Mouse (Mus musculus): Measurements from ENCODE around the gene Tcn2.
A peak's percentile ranks its signal among the peaks of the same experiment; 100 is the strongest.
"Not testable (repeated sequence)": the region's sequence is repeated elsewhere in the genome, so short reads cannot be mapped to it uniquely, and the experiment has no call there.

The Tcn2 gene

DNA sequence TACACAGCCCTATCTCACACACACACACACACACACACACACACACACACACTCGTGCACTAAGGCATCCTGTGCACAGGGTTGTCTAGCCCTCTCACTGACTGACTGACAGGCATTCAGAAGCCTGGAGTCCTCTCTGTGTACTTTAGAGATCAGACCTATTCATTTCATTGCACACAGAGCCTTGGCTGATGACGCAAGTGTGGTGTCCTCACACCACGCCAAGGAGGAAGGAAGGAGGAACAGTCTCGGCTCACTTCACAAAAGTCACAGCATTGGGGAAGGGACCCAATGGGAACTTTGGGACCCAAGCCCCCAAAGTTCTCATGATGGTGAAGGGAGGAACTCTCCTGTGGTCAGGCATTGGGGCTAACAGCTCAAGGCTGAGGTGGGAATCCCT lies 1.9 kb downstream of the Tcn2 start:
- no peak for DNase-seq (ENCODE audit: low spot score in 2 of 2)

GRCm38 (mm10) chr11:3925916-3926315 lies 6.0 kb downstream of the Tcn2 start:
- no peak for DNase-seq (ENCODE audit: low spot score in 2 of 2)

- DNase-seq (ENCODE audit: low spot score in 2 of 2): no peak
Observed at GRCm38 (mm10) chr11:3922731-3923130, 9.2 kb downstream of the Tcn2 start.

- DNase-seq (ENCODE audit: low spot score in 2 of 2): no peak
Observed at GRCm38 (mm10) chr11:3922115-3922514, 9.8 kb downstream of the Tcn2 start.

DNA sequence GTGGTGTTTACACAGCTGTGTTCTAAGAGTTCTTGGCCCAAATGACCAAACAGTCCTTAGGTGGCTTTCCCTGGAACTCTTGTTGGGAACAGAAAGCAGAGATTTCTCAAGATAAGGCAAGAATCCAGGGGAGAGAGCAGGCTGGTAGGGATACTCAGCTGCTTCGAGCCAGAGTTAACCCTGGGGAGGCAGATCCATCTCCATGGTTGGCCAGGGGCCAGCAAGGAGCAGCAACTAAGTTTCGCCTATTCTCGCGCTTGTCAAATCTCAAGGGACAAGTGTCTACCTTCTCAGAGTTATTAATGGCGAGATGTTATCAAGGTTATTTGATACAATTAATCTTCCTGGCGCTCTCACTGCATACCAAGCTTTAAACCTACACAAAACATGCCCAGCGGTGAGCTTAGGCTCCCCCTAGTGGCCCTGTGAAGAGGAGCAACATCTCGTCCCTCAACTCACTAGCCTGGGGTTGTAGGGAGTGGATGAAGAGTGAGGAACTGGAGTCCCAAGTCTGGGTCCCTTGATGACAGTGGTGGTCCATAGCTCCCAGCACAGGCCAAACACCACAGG lies 10.6 kb downstream of the Tcn2 start:
- peak in 1 of 2 experiments; percentile 71 for DNase-seq (ENCODE audit: low spot score in 2 of 2)

DNA sequence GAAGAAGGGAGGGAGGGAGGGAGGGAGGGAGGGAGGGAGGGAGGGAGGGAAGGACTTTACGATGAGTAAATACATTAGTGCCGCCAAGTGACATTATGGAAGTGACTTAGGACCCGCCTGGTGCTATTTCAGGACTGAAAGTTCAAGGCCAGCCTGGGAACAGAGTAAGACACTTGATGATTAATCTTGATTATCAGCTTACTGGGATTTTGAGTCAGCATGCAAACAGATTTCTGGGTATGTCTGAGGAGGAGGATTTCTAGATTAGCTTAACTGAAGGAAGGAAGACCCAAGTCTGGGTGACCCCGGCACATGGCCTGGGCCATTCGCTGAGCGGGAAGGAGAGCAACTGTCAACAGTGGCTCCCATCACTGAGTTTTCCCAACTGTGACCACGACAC lies 11.5 kb downstream of the Tcn2 start:
- no peak for DNase-seq (ENCODE audit: low spot score in 2 of 2)

DNA sequence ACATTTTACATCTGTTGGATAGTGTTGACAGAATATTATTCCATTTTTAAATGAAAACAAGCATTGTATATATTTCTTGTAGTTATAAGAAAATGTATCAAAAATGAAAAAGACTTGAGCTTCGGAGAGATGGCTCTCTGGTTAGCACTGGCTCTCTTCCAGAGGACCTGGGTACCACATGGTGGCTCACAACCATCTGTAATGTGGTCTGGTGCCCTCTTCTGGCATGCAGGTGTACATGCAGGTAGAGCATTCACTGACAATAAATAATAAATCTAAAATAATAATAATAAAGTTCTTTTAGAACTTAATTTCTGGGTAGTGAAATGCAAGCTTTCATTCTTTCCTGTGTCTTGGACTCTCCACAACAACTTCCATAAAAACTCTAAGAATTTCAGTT lies 13.2 kb downstream of the Tcn2 start:
- DNase-seq (ENCODE audit: low spot score in 2 of 2): no peak

DNA sequence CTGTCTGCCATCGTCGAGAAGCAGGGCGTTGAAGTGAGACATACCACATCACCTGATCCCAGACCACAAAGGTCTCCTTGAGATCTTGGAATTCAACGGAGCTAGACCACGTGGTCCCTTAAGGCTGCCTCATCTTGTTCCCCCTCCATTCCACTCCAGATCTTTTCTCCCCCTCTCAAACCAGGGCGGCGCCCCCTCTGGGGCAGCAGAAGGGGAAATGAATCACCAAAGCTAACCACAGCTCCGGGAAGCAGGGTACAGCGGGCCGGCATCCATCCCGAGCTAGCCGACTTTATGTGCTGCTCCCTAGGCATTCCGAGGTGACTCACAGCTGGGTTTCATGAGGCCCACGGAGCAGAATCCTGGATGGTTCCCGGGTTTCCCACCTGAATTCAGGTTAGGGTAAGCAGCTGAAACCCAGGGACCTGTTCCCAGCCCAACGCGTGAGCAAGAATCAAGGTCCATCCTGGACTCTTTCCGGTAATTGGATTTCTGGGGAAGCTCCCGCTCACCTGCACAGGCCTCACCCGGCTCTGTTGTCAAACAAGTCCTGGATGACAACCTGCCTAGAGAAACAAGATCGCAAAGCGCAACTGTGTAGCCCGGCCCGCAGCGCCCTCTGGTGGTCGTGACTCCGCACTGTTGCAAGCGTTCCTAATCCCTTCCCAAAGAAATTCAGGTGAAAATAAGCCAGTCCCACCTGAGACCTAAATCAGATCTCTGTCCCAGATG lies 17.7 kb downstream of the Tcn2 start, which contains the start of gene Slc35e4:
Slc35e4 (minus strand) TSS at position 556 of the 732 bp plus-strand sequence.
- DNase-seq (ENCODE audit: low spot score in 2 of 2): peak in 1 of 2 experiments; percentile 84

DNA sequence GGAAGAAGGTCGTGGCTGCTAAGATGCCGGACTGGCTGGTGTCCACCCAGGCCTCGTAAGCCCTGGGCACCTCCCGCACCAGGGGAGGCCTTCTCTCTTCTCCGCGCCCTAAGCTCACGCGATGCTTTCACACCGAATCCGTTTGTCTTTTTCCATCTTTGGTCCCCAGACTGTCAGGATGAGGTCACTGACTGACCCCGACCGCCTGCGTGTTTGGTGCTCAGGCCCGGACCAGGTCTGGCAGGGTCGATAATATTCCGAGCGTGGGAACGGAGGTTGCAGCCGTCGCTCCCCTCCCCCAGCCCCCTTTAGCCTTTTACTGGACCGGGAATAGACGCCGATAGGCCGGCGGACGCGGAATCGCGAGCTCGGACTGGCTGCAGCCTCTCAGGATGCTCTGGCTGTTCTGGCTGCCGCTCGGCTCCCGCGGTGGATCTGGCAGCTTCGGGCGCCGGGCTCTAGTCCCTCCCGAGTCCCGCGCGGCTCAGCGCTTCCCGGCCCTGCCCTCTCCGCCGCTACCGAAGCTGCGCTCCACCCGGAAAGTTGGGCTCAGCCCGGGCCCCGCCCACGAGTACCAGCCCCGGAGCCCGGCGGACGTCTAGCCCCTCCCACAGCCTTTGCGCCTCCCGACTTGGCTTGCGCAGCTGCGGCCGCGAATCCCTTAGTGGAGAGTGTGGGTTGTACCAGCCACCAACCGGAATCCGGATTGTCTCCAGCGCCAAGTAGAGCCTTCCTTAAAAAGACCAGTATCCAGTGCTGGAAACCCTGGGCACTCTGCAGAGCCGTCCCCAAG lies 18.4 kb downstream of the Tcn2 start:
- DNase-seq (ENCODE audit: low spot score in 2 of 2): peak; percentile 89 to 96

DNA sequence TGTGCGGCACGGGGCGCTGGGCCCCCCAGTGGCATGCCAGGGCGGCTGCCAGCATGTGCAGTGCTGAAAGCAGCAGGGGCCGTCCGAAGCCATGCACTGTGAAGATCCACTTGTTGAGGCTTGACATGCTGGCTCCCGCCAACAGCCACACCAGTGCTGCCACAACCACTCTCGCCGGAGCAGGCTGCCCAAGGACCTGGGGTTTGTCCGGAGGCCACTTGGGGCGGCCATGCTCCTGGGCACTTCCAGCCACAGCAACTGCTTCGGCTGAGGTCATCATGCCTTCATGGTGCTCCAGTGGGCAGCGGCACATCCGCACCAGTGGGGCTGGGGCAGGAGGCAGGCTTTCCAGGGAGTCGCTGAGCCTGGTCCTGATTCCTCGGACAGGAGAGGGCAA lies 19.1 kb downstream of the Tcn2 start:
- DNase-seq (ENCODE audit: low spot score in 2 of 2): no peak

DNA sequence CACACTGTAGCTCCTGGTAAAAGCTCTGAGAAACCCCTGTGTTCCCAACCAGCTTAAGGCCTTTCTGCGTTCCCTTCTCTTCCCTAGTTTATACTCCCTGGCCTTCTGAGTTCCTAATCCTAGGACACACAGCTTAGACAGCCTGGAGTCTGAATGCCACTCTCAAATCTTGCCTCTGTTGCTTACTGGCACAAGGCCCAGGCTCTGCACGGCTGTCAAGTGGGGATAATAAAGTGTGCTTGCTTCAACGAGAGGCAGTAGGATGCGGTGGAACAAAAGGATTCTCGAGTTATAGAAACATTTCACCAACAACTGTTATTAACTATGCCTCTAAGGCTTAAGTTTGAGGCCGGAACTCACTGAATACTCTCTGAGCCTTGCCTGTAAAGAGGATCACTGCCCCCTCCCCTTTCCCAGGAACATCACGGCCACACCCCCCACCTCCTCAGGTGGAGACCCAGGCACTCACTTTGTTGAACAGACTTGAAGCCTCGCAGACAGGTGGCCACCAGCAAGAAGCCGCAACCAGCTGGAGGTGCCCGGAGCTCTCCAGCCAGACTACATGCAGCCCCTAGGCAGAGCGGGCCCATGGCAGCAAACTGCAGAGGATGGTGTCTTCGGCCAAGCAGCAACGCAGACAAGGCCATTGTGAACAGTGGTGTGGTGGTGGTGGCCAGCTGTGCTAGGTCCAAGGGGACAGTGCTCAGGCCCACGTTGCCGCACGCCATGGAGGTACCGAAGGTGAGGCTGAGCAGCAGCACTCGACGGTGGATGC lies 19.7 kb downstream of the Tcn2 start:
- DNase-seq (ENCODE audit: low spot score in 2 of 2): no peak

DNA sequence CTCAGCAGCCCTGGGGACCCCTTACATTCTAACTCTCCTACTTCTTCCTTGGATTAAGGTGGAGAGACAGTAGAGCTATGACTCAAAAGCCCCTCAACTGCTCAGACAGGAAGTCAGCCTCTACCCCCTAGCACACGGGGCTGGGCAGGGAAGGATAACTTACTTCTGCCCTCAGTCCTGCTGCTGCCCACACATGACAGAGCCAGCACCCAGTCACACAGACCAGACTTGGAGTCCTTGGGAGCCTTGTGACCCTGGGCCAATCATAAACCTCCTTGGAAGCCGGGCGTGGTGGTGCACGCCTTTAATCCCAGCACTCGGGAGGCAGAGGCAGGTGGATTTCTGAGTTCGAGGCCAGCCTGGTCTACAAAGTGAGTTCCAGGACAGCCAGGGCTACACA lies 20.5 kb downstream of the Tcn2 start:
- DNase-seq (ENCODE audit: low spot score in 2 of 2): not testable (repeated sequence)

DNA sequence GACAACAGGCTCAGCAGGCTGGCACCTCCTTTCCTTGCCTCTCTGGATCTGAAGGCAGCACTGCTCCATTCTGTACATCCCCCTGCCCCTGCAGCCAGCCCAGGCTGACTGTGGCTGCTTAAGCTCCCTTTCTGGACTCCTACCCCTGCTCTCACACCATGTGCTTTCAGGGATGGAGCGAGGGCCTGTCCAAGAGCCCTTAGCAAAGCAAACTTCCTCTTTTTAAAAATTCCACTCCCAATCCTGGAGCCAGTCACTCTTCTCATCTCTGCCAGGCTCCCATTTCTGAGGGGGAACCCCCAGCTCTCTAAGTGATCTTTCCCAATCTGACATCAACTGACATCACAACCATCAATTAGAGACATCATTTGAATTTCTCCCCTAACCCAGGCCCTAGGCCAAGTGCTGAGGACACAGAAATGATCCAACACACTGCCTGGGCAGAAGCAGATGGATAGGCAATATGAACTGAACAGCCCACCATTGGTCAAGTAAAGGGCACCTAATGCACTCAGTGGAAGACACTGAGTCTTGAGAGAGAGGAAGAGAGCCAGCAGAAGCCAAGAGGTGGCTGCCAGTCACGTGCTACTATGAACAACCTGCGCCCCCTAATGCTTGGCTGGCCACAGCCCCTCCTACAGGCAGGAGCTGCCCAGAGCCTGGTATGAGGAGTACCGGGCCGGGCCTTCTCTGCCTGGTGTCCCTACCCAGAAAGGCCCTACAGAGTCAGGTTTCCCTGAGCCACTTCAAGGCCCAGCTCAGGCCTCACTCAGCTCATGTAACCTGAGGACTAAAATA lies 21.2 kb downstream of the Tcn2 start:
- DNase-seq (ENCODE audit: low spot score in 2 of 2): no peak

DNA sequence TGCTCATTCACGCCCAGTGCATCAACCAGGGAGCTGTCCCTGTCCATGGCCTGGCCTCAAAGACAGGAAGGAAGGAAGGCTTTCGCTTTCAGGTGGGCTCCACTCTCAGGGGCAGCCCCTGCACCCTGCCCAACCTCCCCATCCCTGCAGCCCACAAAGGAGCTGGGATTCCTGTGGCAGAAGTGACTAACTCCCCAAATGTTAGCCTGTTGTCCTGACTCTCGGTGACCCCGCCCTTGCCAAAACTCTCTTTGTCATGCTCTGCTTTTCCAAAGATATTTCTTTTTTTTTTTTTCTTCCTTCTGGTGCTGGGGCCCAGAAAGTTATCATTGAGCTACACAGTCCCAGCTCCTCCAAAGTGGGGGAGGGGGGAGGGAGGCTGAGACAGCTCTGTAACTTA lies 22.7 kb downstream of the Tcn2 start:
- no peak for DNase-seq (ENCODE audit: low spot score in 2 of 2)

GRCm38 (mm10) chr11:3905446-3905845 lies 26.5 kb downstream of the Tcn2 start:
- DNase-seq (ENCODE audit: low spot score in 2 of 2): no peak

DNA sequence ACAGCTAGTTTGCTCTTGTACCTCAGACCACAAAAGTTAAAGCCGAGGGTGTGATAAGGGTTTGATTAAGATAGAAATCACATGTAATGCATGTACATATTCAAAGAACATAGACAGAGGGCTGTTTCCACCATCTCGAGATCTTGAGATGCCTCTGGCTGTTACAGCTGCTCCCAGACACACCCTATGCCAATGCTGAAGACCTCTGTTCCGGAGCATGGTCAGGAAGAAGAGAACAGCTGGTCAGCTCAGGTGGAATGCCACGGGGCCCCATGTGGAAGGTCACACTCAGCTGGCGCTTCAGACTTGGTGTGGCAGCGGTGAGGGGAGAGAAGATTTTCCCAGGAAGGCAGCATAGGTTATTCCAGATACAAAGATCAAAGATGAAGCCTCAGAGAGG lies 27.3 kb downstream of the Tcn2 start:
- DNase-seq (ENCODE audit: low spot score in 2 of 2): no peak

DNA sequence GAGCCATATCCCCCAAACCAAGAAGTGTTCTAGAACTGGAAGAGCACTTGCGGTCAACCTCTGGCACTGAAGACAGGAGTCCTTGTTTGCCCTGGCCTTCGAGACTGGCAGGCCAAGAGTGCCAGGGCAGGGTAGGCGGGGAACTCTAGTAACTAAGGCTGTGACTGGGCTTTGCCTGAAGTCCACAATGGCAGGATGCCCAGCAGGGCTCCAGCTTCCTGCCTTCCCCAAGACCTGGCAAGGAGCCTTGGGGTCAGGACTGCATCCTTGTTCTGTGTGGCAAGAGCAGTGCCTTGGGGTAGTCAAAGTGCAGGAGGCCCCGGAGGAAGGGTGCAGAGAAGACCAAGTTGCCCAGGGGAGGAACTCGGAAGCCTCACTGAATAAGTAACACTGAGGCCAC lies 28.9 kb downstream of the Tcn2 start:
- DNase-seq (ENCODE audit: low spot score in 2 of 2): peak in 1 of 2 experiments; percentile 56

DNA sequence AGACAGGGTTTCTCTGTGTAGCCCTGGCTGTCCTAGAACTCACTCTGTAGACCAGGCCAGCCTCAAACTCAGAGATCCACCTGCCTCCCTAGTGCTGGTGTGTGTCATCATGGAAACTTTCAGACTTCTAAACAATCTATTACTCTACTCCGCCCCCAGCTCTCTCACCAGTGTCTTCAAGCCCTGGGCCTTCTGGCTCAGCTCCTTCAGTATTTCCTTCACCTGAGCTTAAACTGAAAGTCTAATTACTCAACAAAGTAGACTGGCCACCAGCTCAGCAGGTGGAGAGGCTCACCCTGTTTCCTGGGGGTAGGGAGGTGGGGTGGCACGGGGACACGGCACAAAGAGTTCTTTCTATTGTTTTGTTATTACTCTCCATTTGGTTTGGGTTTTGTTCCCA lies 29.4 kb downstream of the Tcn2 start:
- DNase-seq (ENCODE audit: low spot score in 2 of 2): no peak

DNA sequence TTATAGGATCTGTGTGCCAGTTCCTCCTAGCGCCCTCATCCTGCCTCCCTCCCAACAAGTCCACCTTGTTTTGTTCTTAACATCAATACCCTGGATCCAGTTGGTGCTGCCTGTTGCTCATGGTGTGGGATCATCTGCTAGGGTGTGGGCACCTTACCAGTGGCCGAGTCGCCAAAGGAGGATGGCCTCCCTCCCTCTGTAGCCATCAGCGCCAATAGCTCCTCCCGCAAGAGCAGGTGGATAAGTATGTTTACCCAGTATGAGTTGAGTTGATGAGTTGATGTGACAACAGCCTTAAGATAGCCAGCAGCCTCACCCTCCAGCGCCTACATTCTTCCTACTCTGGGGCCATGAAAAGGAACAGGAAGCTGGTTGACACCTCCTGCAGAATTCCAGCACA lies 31.7 kb downstream of the Tcn2 start:
- DNase-seq (ENCODE audit: low spot score in 2 of 2): no peak

DNA sequence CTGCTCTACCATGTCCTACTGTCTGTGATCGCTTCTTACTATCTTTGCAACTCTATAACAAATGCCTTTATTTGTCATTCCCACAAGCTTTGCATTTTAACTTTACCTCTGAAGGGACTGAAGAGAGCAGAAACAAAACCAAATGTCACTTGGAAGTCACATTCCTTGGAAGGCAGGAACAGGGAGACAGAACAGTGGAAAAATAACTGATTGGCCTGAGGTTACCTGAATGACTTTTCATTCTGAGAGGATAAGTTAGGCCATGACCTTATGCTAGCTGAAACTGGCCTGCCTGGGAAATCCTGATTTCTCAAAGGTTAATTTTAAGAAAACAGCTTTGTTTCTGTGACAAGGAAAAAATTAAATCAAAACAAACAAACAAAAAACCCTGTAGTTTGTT lies 36.0 kb downstream of the Tcn2 start:
- DNase-seq (ENCODE audit: low spot score in 2 of 2): no peak

GRCm38 (mm10) chr11:3895458-3895857 lies 36.5 kb downstream of the Tcn2 start:
- no peak for DNase-seq (ENCODE audit: low spot score in 2 of 2)

All from left cerebral cortex, adult 9 months (tissue).